Mouse (Mus musculus) testis, adult 2 months (tissue): ENCODE measurements around the gene Il4i1. TPM values are rescaled to one million over a fixed set of nuclear protein-coding genes. Genes with fewer than 3 reads are reported as not detected.
"Not testable (repeated sequence)": the region's sequence is repeated elsewhere in the genome, so short reads cannot be mapped to it uniquely, and the experiment has no call there.

Experiments
- H3K27ac ChIP-seq: fragments of 200-500 bp; 2 replicates; pipeline ENCODE4 v1.5.1; 2012; ENCODE audit warnings: low read depth, low read length; ENCODE audit not compliant: control insufficient read depth, insufficient read depth
- H3K27me3 ChIP-seq: fragments of 200-500 bp; 2 replicates; pipeline ENCODE4 v1.6.1; 2012; ENCODE audit warnings: mild to moderate bottlenecking, low read length, moderate library complexity; ENCODE audit not compliant: control insufficient read depth, insufficient read depth
- H3K36me3 ChIP-seq: fragments of 200-500 bp; 2 replicates; pipeline ENCODE4 v1.6.1; 2012; ENCODE audit warnings: mild to moderate bottlenecking, low read length; ENCODE audit not compliant: control insufficient read depth, insufficient read depth
- H3K4me1 ChIP-seq: fragments of 200-500 bp; 2 replicates; pipeline ENCODE4 v1.6.1; 2012; ENCODE audit warnings: low read length; ENCODE audit not compliant: control insufficient read depth, insufficient read depth
- H3K4me3 ChIP-seq: fragments of 200-500 bp; 2 replicates; pipeline ENCODE4 v1.5.1; 2012; ENCODE audit warnings: low read depth, mild to moderate bottlenecking, low read length, moderate library complexity, mixed read lengths; ENCODE audit not compliant: control insufficient read depth
- CTCF ChIP-seq: fragments of 200-500 bp; IDR thresholded peaks from 2 replicates; pipeline ENCODE4 v1.5.1; 2012; ENCODE audit warnings: low read depth, mild to moderate bottlenecking, inconsistent platforms, low read length, moderate library complexity; ENCODE audit not compliant: control insufficient read depth, insufficient read depth, insufficient replicate concordance
- POLR2A ChIP-seq: fragments of 200-500 bp; IDR thresholded peaks from 2 replicates; pipeline ENCODE4 v1.6.1; 2012; ENCODE audit warnings: low read depth, mild to moderate bottlenecking, inconsistent platforms, low read length, moderate library complexity; ENCODE audit not compliant: control insufficient read depth
- polyA plus RNA-seq: library from polyadenylated mRNA; depleted of rRNA; stranded (reverse); fragments of >200 nt; gene quantifications from 2 replicates; pipeline ENCODE4 v1.2.3, GENCODE M21; 2012

Gene Il4i1
- polyA plus RNA-seq, 1 experiment: 97.2 TPM

- peaks cover 23% of the 10 kb centered on the region for H3K4me1 ChIP-seq
- H3K4me3 ChIP-seq: no peak overlapping the region
- no peak for TF ChIP-seq POLR2A
- no peak for TF ChIP-seq CTCF
- no peaks in the 10 kb centered on the region for H3K36me3 ChIP-seq
- no peaks in the 10 kb centered on the region for H3K27me3 ChIP-seq
- no peak overlapping the region for H3K27ac ChIP-seq
These were observed 51.0 kb downstream of the Il4i1 start for GRCm38 (mm10) chr7:44867010-44867702.

DNA sequence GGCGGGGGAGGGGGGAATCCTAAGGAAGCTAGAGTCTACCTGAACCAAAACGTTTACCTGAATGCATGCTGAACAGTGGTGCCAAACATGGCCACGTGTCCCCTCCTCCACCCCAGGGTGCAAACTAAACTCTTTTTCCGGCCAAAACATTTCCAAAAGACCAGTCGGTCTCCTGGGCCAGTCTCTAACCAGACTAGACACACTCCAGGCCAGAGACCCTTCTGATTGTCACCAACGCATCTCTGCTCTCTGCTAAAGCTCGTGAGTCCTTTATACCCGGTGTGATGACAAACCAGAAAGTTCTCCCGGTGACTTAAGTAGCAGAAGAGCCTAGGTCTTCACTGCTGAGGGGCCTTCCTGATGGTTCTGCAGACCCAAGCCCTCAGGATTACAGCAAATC, 51.6 kb downstream of the Il4i1 start:
- Histone ChIP-seq H3K4me3 (peak overlapping the region; percentile 28), H3K36me3 (no peaks in the 10 kb centered on the region), H3K27ac (no peak overlapping the region), H3K4me1 (peaks cover 23% of the 10 kb centered on the region), H3K27me3 (no peaks in the 10 kb centered on the region)
- TF ChIP-seq POLR2A (no peak), CTCF (no peak)

- no peaks in the 10 kb centered on the region for H3K27me3 ChIP-seq
- peaks cover 25% of the 10 kb centered on the region for H3K4me1 ChIP-seq
- peak overlapping the region; percentile 70 for H3K4me3 ChIP-seq
- TF ChIP-seq POLR2A (peak; percentile 44; the same call in 1 of the 2 replicates), CTCF (no peak)
- H3K36me3 ChIP-seq: no peaks in the 10 kb centered on the region
- H3K27ac ChIP-seq: peak overlapping the region; percentile 50; the same call in 1 of the 2 replicates
These were observed 52.3 kb downstream of the Il4i1 start for GRCm38 (mm10) chr7:44868465-44868864.

DNA sequence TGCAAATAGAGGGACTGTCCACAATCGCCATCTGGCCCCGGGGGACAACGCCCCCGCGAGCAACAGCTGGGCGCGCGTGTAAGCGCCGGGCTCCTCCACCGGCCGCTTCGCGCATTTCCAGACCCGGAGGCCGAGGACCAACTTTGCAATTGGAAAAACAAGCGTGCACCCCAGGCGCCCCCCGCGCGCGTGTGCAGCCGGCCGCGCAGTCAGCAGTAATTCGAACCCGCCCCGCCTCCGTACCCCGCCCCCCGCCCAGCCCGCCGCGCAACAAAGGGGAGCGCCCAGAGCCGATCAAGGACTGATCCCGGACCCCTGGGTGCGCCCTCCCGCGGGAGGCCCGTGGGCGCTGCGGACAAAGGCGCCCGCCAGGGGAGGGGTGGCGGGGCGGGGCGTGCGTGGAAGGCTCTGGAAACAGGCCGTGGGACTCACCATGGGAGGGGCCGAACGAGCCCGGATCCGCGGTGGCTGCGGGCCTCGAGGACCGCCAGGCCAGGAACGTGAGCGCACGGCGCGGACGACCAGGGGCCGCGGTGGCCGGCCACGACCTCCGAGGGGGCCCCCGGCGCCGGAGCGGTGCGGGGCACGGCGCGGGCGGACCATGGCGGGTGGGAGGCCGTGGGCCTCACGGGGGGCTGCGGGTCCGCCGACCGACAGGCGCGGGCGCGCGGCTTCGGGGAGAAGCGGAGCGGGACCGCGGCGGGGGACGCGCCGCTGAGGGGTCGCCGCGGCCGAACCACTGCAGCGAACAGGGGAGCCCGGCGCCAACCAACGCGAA, 52.9 kb downstream of the Il4i1 start:
- no peaks in the 10 kb centered on the region for H3K36me3 ChIP-seq
- peak overlapping the region; percentile 89 for H3K4me3 ChIP-seq
- TF ChIP-seq CTCF: no peak
- TF ChIP-seq POLR2A: no peak; the same call in 1 of the 2 replicates
- H3K4me1 ChIP-seq: peaks cover 25% of the 10 kb centered on the region
- H3K27me3 ChIP-seq: no peaks in the 10 kb centered on the region
- H3K27ac ChIP-seq: peak overlapping the region; percentile 90

DNA sequence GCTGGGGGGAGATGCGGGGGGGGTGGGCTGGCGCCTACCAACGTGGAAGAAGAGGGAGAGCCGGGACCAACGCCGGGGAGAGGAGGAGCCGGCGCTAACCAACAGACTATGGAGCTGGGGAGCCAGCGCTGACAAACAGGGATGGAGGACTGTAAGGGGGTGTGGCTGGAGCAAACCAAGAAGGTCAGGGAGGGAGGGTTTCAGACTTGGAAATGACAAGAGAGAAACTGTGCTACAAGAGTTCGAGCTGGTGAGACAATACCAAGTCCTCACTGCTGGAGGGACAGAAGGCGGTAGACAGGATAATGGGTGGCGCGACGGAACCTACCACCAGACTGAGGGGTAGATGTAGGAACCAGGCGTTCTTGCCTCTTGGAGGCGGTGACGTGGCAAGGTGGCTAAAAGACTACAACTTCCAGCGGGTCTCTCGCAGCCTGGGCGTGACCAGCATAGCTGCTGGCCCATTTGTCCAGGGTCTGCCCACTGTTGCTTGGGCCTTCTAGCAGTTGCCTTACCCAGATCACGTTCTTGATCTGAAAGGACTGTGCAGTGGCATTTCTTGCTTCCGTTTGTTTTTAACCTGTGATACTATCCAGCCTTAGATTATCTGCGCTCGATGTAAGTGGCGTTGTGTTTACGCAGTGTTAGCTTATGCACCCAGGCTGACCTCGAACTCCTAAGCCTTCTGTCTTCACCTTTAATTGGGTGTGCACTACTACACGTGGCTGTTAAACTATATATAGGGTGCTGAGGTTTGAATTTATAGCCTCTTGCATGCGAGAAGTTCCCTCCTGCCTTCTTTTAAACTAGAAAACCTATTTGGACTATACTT, 53.7 kb downstream of the Il4i1 start, which contains the start of gene Ptov1:
Gene Ptov1, minus strand, starts transcription at position 92 of the 832 bp plus-strand sequence.
- Histone ChIP-seq H3K4me1 (peaks cover 21% of the 10 kb centered on the region), H3K27me3 (no peaks in the 10 kb centered on the region), H3K27ac (peak within 1 kb of the TSS; percentile 90), H3K36me3 (no peaks in the 10 kb centered on the region), H3K4me3 (peak within 1 kb of the TSS; percentile 89)
- no peak for TF ChIP-seq CTCF
- TF ChIP-seq POLR2A: peak; percentile 62

DNA sequence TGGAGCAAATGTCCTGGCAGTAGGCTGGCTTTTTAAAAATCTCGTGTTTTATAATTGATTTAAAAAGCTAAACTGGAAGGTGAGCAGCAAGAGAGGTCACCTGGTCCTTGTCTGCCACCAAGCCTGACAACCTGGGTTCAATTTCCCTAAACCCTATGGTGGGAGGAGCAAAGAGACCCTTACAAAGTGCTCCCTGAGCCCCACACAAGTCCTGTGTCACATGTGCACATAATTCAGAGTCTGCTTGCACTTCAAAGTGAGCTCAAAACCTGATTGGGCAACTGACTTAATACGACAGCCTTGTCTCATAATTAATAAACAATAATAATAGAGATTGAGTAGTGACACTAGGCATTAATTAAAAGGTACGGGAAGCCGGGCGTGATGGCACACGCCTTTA, 54.4 kb downstream of the Il4i1 start:
- no peak overlapping the region for H3K4me3 ChIP-seq
- peaks cover 17% of the 10 kb centered on the region for H3K4me1 ChIP-seq
- H3K36me3 ChIP-seq: no peaks in the 10 kb centered on the region
- TF ChIP-seq CTCF: no peak
- no peak for TF ChIP-seq POLR2A
- H3K27me3 ChIP-seq: no peaks in the 10 kb centered on the region
- H3K27ac ChIP-seq: peak overlapping the region; percentile 78; the same call in 1 of the 2 replicates

- Histone ChIP-seq H3K36me3 (no peaks in the 10 kb centered on the region), H3K4me1 (peaks cover 16% of the 10 kb centered on the region), H3K27ac (peak overlapping the region; percentile 21; the same call in 1 of the 2 replicates), H3K4me3 (no peak overlapping the region), H3K27me3 (no peaks in the 10 kb centered on the region)
- TF ChIP-seq CTCF: no peak
- TF ChIP-seq POLR2A: no peak
These were observed 55.0 kb downstream of the Il4i1 start for GRCm38 (mm10) chr7:44871181-44871580.

- peaks cover 13% of the 10 kb centered on the region for H3K4me1 ChIP-seq
- not testable (repeated sequence) for H3K36me3 ChIP-seq, H3K4me3 ChIP-seq, H3K27ac ChIP-seq, H3K27me3 ChIP-seq
These were observed 55.6 kb downstream of the Il4i1 start for GRCm38 (mm10) chr7:44871774-44872173.
